ENCODE assay signal across 42 mouse cellular contexts in genomic region chr15:85054098-85054497, GRCm38 (mm10). TPM values are rescaled to one million over a fixed set of nuclear protein-coding genes. Genes with fewer than 3 reads are reported as not detected.
"Had no signal": no experiment of that assay in that cellular context is flagged by ENCODE, and none has a peak within 500 bp of the region (broad histone marks: within the 10 kb centered on the region; RNA-seq: fewer than 3 reads in every experiment).

No protein-coding gene starts in this region.

- H3K9me3 ChIP-seq: heart, embryonic 10.5 days; heart, embryonic 12.5 days; heart, embryonic 13.5 days; heart, embryonic 15.5 days; hindbrain, embryonic 10.5 days; hindbrain, embryonic 12.5 days; hindbrain, embryonic 13.5 days; hindbrain, embryonic 15.5 days; intestine, embryonic 15.5 days; kidney, embryonic 15.5 days had no signal

- H3K9ac ChIP-seq: heart, embryonic 12.5 days; heart, embryonic 13.5 days; heart, embryonic 15.5 days; hindbrain, embryonic 12.5 days; hindbrain, embryonic 13.5 days; hindbrain, embryonic 14.5 days; hindbrain, embryonic 15.5 days; intestine, embryonic 15.5 days; kidney, embryonic 15.5 days had no signal

- H3K27me3 ChIP-seq: heart, embryonic 12.5 days; heart, embryonic 13.5 days; heart, embryonic 15.5 days; hindbrain, embryonic 12.5 days; hindbrain, embryonic 13.5 days; hindbrain, embryonic 15.5 days; intestine, embryonic 15.5 days; kidney, embryonic 15.5 days had no signal

- H3K4me1 ChIP-seq: heart, embryonic 10.5 days; heart, embryonic 12.5 days; heart, embryonic 13.5 days; heart, embryonic 15.5 days; hindbrain, embryonic 10.5 days; hindbrain, embryonic 12.5 days; hindbrain, embryonic 13.5 days; hindbrain, embryonic 15.5 days; intestine, embryonic 15.5 days; kidney, embryonic 15.5 days had no signal

- H3K27ac ChIP-seq: heart, embryonic 10.5 days; heart, embryonic 13.5 days; heart, embryonic 15.5 days; hindbrain, embryonic 10.5 days; hindbrain, embryonic 12.5 days; hindbrain, embryonic 13.5 days; hindbrain, embryonic 14.5 days; hindbrain, embryonic 15.5 days; hindbrain, postnatal 0 days; intestine, embryonic 15.5 days; kidney, embryonic 15.5 days; kidney, postnatal 0 days; layer of hippocampus, adult 2 months; left cerebral cortex, adult 2 months had no signal

- H3K4me3 ChIP-seq: heart, embryonic 10.5 days; heart, embryonic 12.5 days; heart, embryonic 13.5 days; heart, embryonic 15.5 days; hindbrain, embryonic 10.5 days; hindbrain, embryonic 12.5 days; hindbrain, embryonic 13.5 days; hindbrain, embryonic 15.5 days; intestine, embryonic 15.5 days; kidney, embryonic 15.5 days; layer of hippocampus, adult 2 months; left cerebral cortex, adult 2 months had no signal

- ATAC-seq: hindbrain, embryonic 16.5 days; hindbrain, postnatal 0 days; inflammation-experienced regulatory T-cells, adult 6 months; intestine, embryonic 15.5 days; intestine, embryonic 16.5 days; intestine, postnatal 0 days had no signal

- DNase-seq: heart, postnatal 10 days; heart, postnatal 14 days; heart, postnatal 36 days; heart, postnatal 4 days; kidney, adult 11 months; kidney, adult 18-20 months; kidney, adult 2 months; kidney, adult 8-10 months; kidney, adult 9 months; kidney, postnatal 10 days; kidney, postnatal 14 days; kidney, postnatal 25 days; kidney, postnatal 36 days; kidney, postnatal 4 days; layer of hippocampus, adult 9-11 months had no signal

- H3K4me2 ChIP-seq: heart, embryonic 11.5 days; heart, embryonic 12.5 days; heart, embryonic 13.5 days; heart, embryonic 15.5 days; hindbrain, embryonic 12.5 days; hindbrain, embryonic 13.5 days; hindbrain, embryonic 14.5 days; hindbrain, embryonic 15.5 days; intestine, embryonic 15.5 days; kidney, embryonic 15.5 days had no signal

RNA-seq across cellular contexts. Expression of gene Upk3a, which starts 37.2 kb away (rescaled TPM):
- total RNA-seq: heart, postnatal 10 days; heart, postnatal 14 days; heart, postnatal 25 days; heart, postnatal 36 days; heart, postnatal 4 days; hematopoietic stem cell, adult 5-6 weeks; layer of hippocampus, adult 2 months; layer of hippocampus, postnatal 14 days; layer of hippocampus, postnatal 25 days; left cerebral cortex, adult 2 months had no signal
- polyA plus RNA-seq: heart, embryonic 11.5 days; heart, embryonic 12.5 days; heart, embryonic 14.5 days; heart, postnatal 0 days; hindbrain, embryonic 11.5 days; inflammation-experienced regulatory T-cells, adult 6 months had no signal
